Mouse (Mus musculus) liver (tissue): ENCODE data around the gene 1810010H24Rik.
"Not testable (repeated sequence)": the region's sequence is repeated elsewhere in the genome, so short reads cannot be mapped to it uniquely, and the experiment has no call there.

Experiments used
- DNase-seq: peaks from one replicate; pipeline ENCODE4 v3.0.0-alpha.2; 2020; ENCODE audit warnings: mixed read lengths

Gene 1810010H24Rik

DNA sequence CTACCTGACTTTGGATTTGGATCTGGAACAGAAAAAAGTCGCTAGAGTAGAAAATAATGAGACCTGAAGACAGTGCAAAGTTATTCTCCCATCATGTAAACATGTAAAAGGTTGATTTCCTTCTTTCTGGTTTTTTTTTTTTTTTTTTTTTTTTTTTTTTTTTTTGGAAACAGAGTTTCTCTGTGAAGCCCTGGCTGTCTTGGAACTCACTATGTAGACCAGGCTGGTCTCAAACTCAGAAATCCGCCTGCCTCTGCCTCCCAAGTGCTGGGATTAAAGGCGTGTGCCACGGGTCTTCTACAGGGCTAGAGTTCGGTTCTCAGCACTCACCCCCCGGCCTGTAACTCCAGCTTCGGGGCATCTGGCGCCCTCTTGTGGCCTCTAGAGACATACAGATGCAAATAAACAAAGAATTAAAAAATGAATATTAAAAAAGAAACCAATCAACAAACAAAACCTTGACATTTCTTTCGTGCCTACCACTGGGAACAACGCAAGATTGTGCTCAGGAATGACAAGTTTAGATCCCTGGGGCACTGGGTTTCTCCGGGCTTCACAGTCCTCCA lies 11.4 kb upstream of the 1810010H24Rik start:
- DNase-seq = no peak

DNA sequence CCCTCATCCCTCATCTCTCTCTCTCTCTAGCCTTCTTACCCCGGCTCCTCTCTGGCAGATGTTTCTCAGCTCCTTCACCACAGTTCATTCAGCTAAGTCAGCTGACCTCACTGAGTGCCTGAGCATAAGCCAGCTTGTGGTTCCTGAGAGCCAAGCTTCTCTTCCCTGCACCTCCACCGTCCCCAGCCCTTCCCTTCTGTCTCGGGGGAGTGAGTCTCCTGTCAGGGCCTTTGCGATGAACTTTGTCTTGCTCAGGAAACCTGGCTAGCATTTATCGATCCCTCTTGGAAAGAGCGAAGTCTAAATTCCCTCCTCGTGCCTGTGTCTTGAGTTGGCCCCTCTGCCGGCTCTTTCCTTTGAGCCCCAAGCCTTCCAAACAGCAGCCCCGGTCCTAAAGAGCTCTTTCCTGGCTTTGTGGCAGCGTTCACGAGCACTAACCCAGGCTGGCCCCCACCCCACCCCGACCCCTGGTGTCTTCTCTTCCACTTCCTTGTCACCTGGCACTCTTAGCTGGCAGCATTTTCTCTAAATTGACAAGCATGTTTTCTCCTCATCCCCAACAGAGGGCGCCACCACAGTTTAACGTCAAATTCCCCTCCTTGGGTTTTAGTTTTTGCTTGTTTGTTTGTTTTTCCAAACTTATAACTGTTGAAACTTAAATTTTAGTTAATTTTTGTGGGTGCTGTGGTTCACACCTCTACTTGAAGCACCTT lies 10.7 kb upstream of the 1810010H24Rik start:
- DNase-seq = peak; percentile 54

GRCm38 (mm10) chr11:107015535-107016187 lies 9.8 kb upstream of the 1810010H24Rik start:
- DNase-seq = not testable (repeated sequence)

- no peak for DNase-seq
Measured at GRCm38 (mm10) chr11:107016893-107017292, 8.6 kb upstream of the 1810010H24Rik start.

DNA sequence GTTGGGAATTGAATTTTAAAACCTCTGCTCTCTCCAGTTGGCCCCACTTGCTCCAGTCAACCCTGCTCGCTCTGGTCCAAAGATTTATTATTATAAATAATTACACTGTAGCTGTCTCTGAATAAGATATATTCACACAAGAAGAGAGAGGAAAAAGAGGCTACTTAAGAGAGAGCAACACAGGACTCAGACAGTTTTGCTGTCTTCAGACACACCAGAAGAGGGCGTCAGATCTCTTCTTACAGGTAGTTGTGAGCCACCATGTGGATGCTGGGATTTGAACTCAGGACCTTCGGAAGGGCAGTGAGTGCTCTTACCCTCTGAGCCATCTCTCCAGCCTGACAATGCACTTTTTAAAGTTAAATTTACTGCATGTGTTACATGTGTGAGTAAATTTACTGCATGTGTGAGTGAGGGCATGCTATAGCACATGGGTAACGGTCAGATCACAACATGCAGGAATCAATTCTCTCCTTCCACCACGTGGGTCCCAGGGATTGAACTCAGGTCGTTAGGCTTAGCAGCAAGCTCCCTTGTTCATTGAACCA lies 8.1 kb upstream of the 1810010H24Rik start:
- no peak for DNase-seq

DNA sequence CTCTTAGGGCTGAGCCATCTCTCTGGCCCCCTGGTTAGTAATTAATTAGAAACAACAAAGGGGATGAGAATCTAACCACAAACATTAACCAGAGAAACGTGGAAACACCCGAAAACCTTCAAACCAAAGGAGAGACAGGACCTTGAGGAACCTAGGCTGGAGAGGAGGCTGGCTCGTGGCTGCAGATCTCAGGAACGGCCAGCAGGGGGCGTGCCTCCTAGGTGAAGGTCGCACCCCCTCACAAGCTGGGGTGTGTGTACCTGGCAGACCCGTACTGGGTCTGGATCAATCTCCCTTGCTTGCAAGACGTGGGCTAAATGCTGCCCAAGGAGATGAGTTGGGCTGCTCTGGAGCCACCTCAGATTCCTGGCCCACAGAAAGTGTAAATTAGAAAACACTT lies 6.9 kb upstream of the 1810010H24Rik start:
- DNase-seq = peak; percentile 57

DNA sequence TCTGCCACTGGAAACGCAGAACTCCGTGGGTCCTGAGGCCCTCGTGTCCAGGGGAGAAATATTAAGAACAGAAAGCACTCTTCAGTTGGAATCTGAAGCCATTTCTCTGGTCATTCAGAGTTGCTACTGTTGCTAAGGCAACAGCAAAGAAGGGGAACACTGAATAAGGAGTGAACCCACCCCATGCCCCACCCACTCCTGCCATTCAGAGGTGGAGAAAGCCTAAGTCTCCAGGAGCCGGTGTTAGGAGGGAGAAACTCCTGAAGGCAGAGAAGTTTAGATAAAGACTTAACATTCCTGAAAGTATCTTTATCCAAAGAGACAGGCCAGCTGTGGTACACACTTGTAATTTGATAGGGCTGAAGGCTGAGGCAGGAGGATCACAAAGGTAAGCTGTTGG lies 6.2 kb upstream of the 1810010H24Rik start:
- DNase-seq = no peak

DNA sequence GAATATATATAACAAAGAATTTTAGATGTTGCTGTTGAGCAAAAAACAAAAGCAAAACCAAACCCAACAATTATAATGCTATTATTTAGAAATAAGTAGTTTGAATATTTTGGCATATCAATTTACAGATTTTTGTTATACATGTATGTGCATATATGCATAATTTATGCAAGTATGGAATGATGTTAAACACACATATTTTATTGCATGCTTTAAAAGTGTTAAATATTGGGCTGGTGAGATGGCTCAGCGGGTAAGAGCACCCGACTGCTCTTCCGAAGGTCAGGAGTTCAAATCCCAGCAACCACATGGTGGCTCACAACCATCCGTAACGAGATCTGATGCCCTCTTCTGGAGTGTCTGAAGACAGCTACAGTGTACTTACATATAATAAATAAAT lies 5.8 kb upstream of the 1810010H24Rik start:
- DNase-seq = not testable (repeated sequence)

- DNase-seq = no peak
Measured at GRCm38 (mm10) chr11:107022050-107022683, 3.3 kb upstream of the 1810010H24Rik start.

GRCm38 (mm10) chr11:107024406-107024805 lies 1.1 kb upstream of the 1810010H24Rik start:
- DNase-seq = no peak

- no peak for DNase-seq
Measured at GRCm38 (mm10) chr11:107026554-107027430, 1.3 kb downstream of the 1810010H24Rik start.

DNA sequence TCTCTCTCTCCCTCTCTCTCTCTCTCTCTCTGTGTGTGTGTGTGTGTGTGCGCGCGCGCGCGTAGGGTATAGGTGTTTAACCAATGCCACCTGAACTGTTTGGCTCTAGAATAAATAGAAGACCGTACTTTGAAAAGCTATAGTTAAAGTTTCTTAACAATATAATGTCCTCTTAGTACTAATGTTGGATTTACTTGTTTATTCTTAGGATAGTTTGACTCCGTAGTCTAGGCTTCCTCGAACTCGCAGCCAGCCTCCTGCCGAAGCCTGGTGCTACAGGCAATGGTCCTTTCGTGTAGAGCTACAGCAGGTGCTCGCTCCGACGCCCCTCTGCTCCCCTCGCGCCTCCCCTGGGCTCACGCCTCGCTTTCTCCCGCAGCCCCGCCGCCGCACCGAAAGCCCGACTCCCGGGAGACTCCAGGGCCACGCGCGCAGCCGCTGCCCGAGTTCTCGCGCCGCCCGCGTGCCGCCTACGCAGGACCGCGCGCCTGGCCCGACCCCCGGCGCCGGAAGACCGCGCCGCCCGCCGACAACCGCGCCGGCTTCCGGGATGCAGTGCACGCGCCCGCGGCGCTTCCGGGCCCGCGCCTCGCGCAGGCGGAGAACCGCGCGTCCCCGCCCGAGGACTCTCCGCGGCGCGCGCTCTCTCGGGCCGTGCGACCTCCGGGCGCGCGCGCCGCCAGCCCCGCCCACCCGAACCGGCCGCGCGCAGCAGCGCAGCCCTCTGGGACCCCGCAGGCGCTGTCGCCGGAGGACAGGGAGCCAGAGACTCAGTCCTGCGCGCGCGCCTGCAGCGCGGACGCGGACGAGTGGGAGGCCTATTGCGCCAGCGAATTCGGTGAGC lies 2.2 kb downstream of the 1810010H24Rik start:
- DNase-seq = peak; percentile 87

GRCm38 (mm10) chr11:107028275-107028618 lies 2.8 kb downstream of the 1810010H24Rik start:
- DNase-seq = no peak

GRCm38 (mm10) chr11:107028754-107029153 lies 3.3 kb downstream of the 1810010H24Rik start:
- no peak for DNase-seq

DNA sequence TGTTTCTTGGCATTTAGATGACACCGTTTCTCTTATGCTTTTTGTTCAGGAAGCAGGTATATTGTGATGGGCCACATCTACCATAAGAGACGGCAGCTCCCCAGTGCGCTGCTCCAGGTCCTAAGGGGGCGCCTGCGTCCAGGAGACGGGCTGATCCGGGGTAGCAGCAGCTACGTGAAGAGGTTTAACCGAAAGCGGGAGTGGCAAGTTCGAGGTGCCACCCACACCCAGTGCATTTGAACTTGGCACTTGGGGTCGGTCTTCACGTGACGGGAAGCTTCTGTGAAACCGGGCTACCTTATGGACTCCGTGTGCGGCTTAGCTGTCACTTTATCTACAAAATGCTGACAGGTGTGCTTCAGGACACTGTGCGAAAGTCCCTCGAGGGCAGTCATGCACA lies 4.1 kb downstream of the 1810010H24Rik start:
- no peak for DNase-seq

- no peak for DNase-seq
Measured at GRCm38 (mm10) chr11:107031635-107032034, 6.2 kb downstream of the 1810010H24Rik start.

- DNase-seq = no peak
Measured at GRCm38 (mm10) chr11:107034085-107034810, 8.8 kb downstream of the 1810010H24Rik start.

DNA sequence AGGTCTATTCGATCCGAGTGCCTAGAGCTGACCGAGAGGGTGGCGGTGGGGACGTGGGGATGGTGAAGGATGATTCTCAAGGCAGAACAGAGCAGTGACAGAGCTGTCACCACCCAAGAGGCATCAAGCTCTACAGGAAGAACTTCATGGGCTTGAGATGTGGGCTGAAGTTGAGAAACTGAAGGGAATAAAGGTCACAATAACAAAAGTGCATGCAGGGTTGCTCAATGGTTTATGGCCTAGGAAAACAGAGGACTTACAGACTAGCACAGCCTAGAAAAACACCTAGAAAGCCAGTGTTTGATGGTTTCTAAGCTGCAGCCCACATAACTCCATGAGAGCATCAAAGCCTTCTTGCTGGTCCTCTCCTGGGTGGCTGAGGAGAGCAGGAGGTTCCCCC lies 13.9 kb downstream of the 1810010H24Rik start:
- no peak for DNase-seq

- DNase-seq = no peak
Measured at GRCm38 (mm10) chr11:107041396-107041795, 15.9 kb downstream of the 1810010H24Rik start.

DNA sequence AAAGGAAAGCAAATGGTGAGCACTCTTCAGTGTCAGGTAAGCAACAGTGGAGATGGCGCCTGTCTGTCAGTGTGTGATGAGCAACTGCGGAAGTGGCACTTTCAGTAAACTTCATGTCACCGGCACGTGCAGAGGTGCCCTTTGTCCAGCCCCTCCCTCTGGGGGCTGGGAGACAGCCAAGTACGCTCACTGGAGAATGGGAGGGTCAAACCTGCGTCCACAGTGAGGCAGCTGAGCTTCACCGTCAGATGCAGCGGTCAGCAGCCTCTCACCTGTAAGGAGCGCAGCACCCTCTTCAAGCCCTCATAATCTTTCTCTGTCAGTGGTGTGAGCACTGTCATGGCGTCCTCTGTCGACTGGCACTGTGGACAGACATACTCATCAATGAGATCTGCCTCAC lies 17.9 kb downstream of the 1810010H24Rik start:
- peak; percentile 24 for DNase-seq

DNA sequence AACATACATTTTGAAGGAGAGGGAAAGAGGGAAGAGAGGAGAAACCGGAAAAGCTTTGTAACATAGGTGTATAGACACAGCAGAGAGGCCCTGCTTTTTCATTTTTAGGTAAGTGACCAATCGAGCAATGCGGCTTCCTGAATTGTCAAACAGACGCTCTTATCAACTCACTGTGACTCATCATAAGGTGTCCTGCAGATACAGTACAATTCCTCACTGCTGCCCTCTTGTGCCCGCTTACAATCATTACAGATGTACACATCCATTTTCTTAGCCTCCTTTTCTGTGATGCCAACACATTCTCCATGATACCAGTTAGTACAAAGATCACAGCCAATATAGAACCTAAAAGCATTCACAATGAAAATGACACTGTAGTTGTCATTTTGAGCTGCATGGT lies 18.8 kb downstream of the 1810010H24Rik start:
- DNase-seq = peak; percentile 86
